Mouse (Mus musculus) CH12.LX (cell line): ENCODE results near the gene Lhx2. TPM values are rescaled to one million over a fixed set of nuclear protein-coding genes. Genes with fewer than 3 reads are reported as not detected.

Experiments used
- DNase-seq: peaks from one replicate; pipeline ENCODE4 v3.0.0-alpha.2; 2013; ENCODE audit errors: extremely low read depth
- H3K27ac ChIP-seq: 2 replicates; pipeline ENCODE4 v1.5.1; 2012; ENCODE audit warnings: low read depth, mild to moderate bottlenecking, control low read depth, moderate library complexity; ENCODE audit not compliant: insufficient read depth
- H3K27me3 ChIP-seq: replicated peaks from 2 replicates; pipeline ENCODE3; 2012; ENCODE audit warnings: inconsistent platforms
- H3K36me3 ChIP-seq, 2 experiments: replicated peaks in 1 of 2; 2 replicates each; pipeline versions ENCODE3 to v1.6.1; 2012; ENCODE audit warnings: inconsistent platforms in 1 of 2, low read length in 1 of 2, mild to moderate bottlenecking in 1 of 2, mixed read lengths in 1 of 2, moderate library complexity in 1 of 2; ENCODE audit not compliant: control insufficient read depth in 1 of 2, insufficient read depth in 1 of 2
- H3K4me1 ChIP-seq, 2 experiments: 2 replicates each; pipeline ENCODE4 v1.6.1; 2012; ENCODE audit warnings: inconsistent platforms in 1 of 2, moderate library complexity in 1 of 2; ENCODE audit not compliant: insufficient read depth in 2 of 2, control insufficient read depth in 1 of 2
- H3K4me2 ChIP-seq: 2 replicates; pipeline ENCODE4 v1.6.1; 2012; ENCODE audit warnings: low read depth, mild to moderate bottlenecking, control low read depth; ENCODE audit not compliant: poor library complexity, insufficient read depth, severe bottlenecking
- H3K4me3 ChIP-seq, 3 experiments: fragments of 150-350 bp in 1 of 3; sonication (generic) in 1 of 3; replicated peaks in 1 of 3; 2 replicates each; pipeline versions ENCODE3 to v1.5.1; 2011 to 2012; ENCODE audit warnings: low read depth in 2 of 3, low read length in 2 of 3, mild to moderate bottlenecking in 2 of 3, moderate library complexity in 2 of 3, control low read depth in 1 of 3, improper control_type of control experiment in 1 of 3, inconsistent platforms in 1 of 3, mixed read lengths in 1 of 3; ENCODE audit not compliant: poor library complexity in 1 of 3
- H3K79me2 ChIP-seq: replicated peaks from 2 replicates; pipeline ENCODE4 v1.6.1; 2012; ENCODE audit warnings: mild to moderate bottlenecking, moderate library complexity; ENCODE audit not compliant: control insufficient read depth, poor library complexity, insufficient read depth, severe bottlenecking; ENCODE audit errors: extremely low read depth
- H3K9ac ChIP-seq: 2 replicates; pipeline ENCODE4 v1.6.1; 2012; ENCODE audit warnings: low read depth, mild to moderate bottlenecking, control low read depth, moderate library complexity; ENCODE audit not compliant: insufficient read depth
- H3K9me3 ChIP-seq: replicated peaks from 2 replicates; pipeline ENCODE3; 2012; ENCODE audit warnings: low read length, inconsistent platforms, mixed read lengths
- CHD1 ChIP-seq: IDR thresholded peaks from 2 replicates; pipeline ENCODE4 v1.6.1; 2012; ENCODE audit warnings: low read depth, low read length, improper control_type of control experiment, inconsistent platforms
- CHD2 ChIP-seq: IDR thresholded peaks from 2 replicates; pipeline ENCODE4 v1.6.1; 2011; ENCODE audit warnings: low read length, improper control_type of control experiment
- CTCF ChIP-seq, 2 experiments: IDR thresholded peaks in 1 of 2; conservative IDR thresholded peaks in 1 of 2; 2 replicates each; pipeline ENCODE4 v1.5.1; 2011 to 2012; ENCODE audit warnings: low read depth in 2 of 2, low read length in 2 of 2, improper control_type of control experiment in 1 of 2, inconsistent platforms in 1 of 2, mild to moderate bottlenecking in 1 of 2, moderate library complexity in 1 of 2
- E2F4 ChIP-seq: IDR thresholded peaks from 2 replicates; pipeline ENCODE4 v1.6.1; 2011; ENCODE audit warnings: low read depth, low read length, improper control_type of control experiment; ENCODE audit not compliant: insufficient replicate concordance
- EP300 ChIP-seq: IDR thresholded peaks from 2 replicates; pipeline ENCODE4 v1.6.1; 2011; ENCODE audit warnings: low read length, improper control_type of control experiment
- ETS1 ChIP-seq: conservative IDR thresholded peaks from 2 replicates; pipeline ENCODE4 v1.6.1; 2012; ENCODE audit warnings: low read depth, mild to moderate bottlenecking, inconsistent platforms, low read length, improper control_type of control experiment, moderate library complexity
- GABPA ChIP-seq: IDR thresholded peaks from 2 replicates; pipeline ENCODE4 v1.6.1; 2012; ENCODE audit warnings: low read depth, low read length, improper control_type of control experiment, inconsistent platforms; ENCODE audit not compliant: insufficient replicate concordance
- HCFC1 ChIP-seq: IDR thresholded peaks from 2 replicates; pipeline ENCODE4 v1.6.1; 2012; ENCODE audit warnings: low read depth, mild to moderate bottlenecking, inconsistent platforms, low read length, improper control_type of control experiment
- IRF4 ChIP-seq: IDR thresholded peaks from 2 replicates; pipeline ENCODE4 v1.6.1; 2014; ENCODE audit warnings: low read depth, mild to moderate bottlenecking, inconsistent platforms, low read length, improper control_type of control experiment
- JUN ChIP-seq: IDR thresholded peaks from 2 replicates; pipeline ENCODE4 v1.6.1; 2011; ENCODE audit warnings: low read depth, mild to moderate bottlenecking, low read length, improper control_type of control experiment, moderate library complexity; ENCODE audit not compliant: insufficient read depth
- JUND ChIP-seq: conservative IDR thresholded peaks from 2 replicates; pipeline ENCODE4 v1.6.1; 2011; ENCODE audit warnings: low read depth, low read length, improper control_type of control experiment
- KAT2A ChIP-seq: IDR thresholded peaks from 2 replicates; pipeline ENCODE4 v1.6.1; 2012; ENCODE audit warnings: low read length, improper control_type of control experiment, inconsistent platforms; ENCODE audit not compliant: insufficient replicate concordance
- MAFK ChIP-seq: IDR thresholded peaks from 2 replicates; pipeline ENCODE4 v1.6.1; 2011; ENCODE audit warnings: low read length, improper control_type of control experiment; ENCODE audit not compliant: insufficient replicate concordance
- MAX ChIP-seq: IDR thresholded peaks from 2 replicates; pipeline ENCODE4 v1.6.1; 2011; ENCODE audit warnings: low read length, improper control_type of control experiment
- MAZ ChIP-seq: IDR thresholded peaks from 2 replicates; pipeline ENCODE4 v1.6.1; 2012; ENCODE audit warnings: low read depth, mild to moderate bottlenecking, inconsistent platforms, low read length, improper control_type of control experiment, moderate library complexity
- MEF2A ChIP-seq: IDR thresholded peaks from 2 replicates; pipeline ENCODE4 v1.6.1; 2014; ENCODE audit warnings: low read depth, mild to moderate bottlenecking, inconsistent platforms, low read length, improper control_type of control experiment, borderline replicate concordance
- MXI1 ChIP-seq: IDR thresholded peaks from 2 replicates; pipeline ENCODE4 v1.6.1; 2011; ENCODE audit warnings: mild to moderate bottlenecking, low read depth, low read length, improper control_type of control experiment
- NELFE ChIP-seq: IDR thresholded peaks from 2 replicates; pipeline ENCODE4 v1.6.1; 2011; ENCODE audit warnings: low read depth, low read length, improper control_type of control experiment
- NRF1 ChIP-seq: IDR thresholded peaks from 2 replicates; pipeline ENCODE4 v1.6.1; 2014; ENCODE audit warnings: low read depth, mild to moderate bottlenecking, inconsistent platforms, low read length, improper control_type of control experiment, moderate library complexity
- PAX5 ChIP-seq: IDR thresholded peaks from 2 replicates; pipeline ENCODE4 v1.6.1; 2012; ENCODE audit warnings: low read length, inconsistent platforms, mixed read lengths
- POLR2A ChIP-seq: IDR thresholded peaks from 2 replicates; pipeline ENCODE4 v1.6.1; 2011; ENCODE audit warnings: low read depth, mild to moderate bottlenecking, improper control_type of control experiment, low read length
- POLR2AphosphoS2 ChIP-seq: IDR thresholded peaks from 2 replicates; pipeline ENCODE4 v1.6.1; 2011; ENCODE audit warnings: low read depth, low read length, improper control_type of control experiment
- RCOR1 ChIP-seq: conservative IDR thresholded peaks from 2 replicates; pipeline ENCODE4 v1.6.1; 2012; ENCODE audit warnings: low read depth, mild to moderate bottlenecking, inconsistent platforms, low read length, improper control_type of control experiment
- SIN3A ChIP-seq: IDR thresholded peaks from 2 replicates; pipeline ENCODE4 v1.6.1; 2012; ENCODE audit warnings: low read length, improper control_type of control experiment, inconsistent platforms
- SMC3 ChIP-seq: IDR thresholded peaks from 2 replicates; pipeline ENCODE4 v1.6.1; 2011; ENCODE audit warnings: low read depth, low read length, improper control_type of control experiment
- TBP ChIP-seq: conservative IDR thresholded peaks from 2 replicates; pipeline ENCODE4 v1.6.1; 2011; ENCODE audit warnings: low read depth, low read length, improper control_type of control experiment
- USF1 ChIP-seq: IDR thresholded peaks from 2 replicates; pipeline ENCODE4 v1.6.1; 2014; ENCODE audit warnings: low read depth, mild to moderate bottlenecking, inconsistent platforms, low read length, improper control_type of control experiment
- USF2 ChIP-seq: conservative IDR thresholded peaks from 2 replicates; pipeline ENCODE4 v1.6.1; 2011; ENCODE audit warnings: low read depth, low read length, improper control_type of control experiment
- ZC3H11A ChIP-seq: IDR thresholded peaks from 2 replicates; pipeline ENCODE4 v1.6.1; 2012; ENCODE audit warnings: low read depth, mild to moderate bottlenecking, inconsistent platforms, low read length, improper control_type of control experiment
- ZKSCAN1 ChIP-seq: IDR thresholded peaks from 2 replicates; pipeline ENCODE4 v1.6.1; 2012; ENCODE audit warnings: low read depth, inconsistent platforms, low read length, improper control_type of control experiment, borderline replicate concordance
- ZMIZ1 ChIP-seq: IDR thresholded peaks from 2 replicates; pipeline ENCODE4 v1.6.1; 2012; ENCODE audit warnings: low read depth, mild to moderate bottlenecking, inconsistent platforms, low read length, improper control_type of control experiment
- ZNF384 ChIP-seq: IDR thresholded peaks from 2 replicates; pipeline ENCODE4 v1.6.1; 2012; ENCODE audit warnings: low read depth, low read length, improper control_type of control experiment, inconsistent platforms
- dilution Hi-C: fragments of 300-500 bp; cut with MboI; formaldehyde crosslinking; loops from 2 replicates; pipeline ENCODE4 v1.14.3; 2020; ENCODE audit warnings: low sequenced_read_pairs; ENCODE audit not compliant: extremely low pct_unique_long_range_greater_than_20kb, extremely low pct_ligation_motif_present
- in situ Hi-C: fragments of 300-500 bp; cut with MboI; formaldehyde crosslinking; loops from 3 replicates; pipeline ENCODE4 v1.14.3; 2019; ENCODE audit warnings: low sequenced_read_pairs, low pct_ligation_motif_present, low pct_unique_long_range_greater_than_20kb, mixed read lengths
- polyA plus RNA-seq: library from polyadenylated mRNA; unstranded; fragments of >175 nt; gene quantifications from 2 replicates; pipeline ENCODE4 v1.2.1, GENCODE M21; 2012; ENCODE audit warnings: low read depth; ENCODE audit not compliant: insufficient read length
- total RNA-seq, 2 experiments: library from RNA; depleted of rRNA; stranded (reverse); fragments of 300-350 nt in 1 of 2; fragments of >200 nt in 1 of 2; gene quantifications; 2 replicates each; pipeline ENCODE4 v1.2.3; 2012 to 2014

Gene Lhx2
- total and polyA plus RNA-seq, 3 experiments, result 0.24 to 0.47 (median 0.34) TPM

- H3K27me3 ChIP-seq, result peaks cover 6% of the 10 kb centered on the region
- dilution Hi-C loops, result no loop called here
These were observed 65.0 kb downstream of the Lhx2 start for GRCm38 (mm10) chr2:38404007-38404596.

DNA sequence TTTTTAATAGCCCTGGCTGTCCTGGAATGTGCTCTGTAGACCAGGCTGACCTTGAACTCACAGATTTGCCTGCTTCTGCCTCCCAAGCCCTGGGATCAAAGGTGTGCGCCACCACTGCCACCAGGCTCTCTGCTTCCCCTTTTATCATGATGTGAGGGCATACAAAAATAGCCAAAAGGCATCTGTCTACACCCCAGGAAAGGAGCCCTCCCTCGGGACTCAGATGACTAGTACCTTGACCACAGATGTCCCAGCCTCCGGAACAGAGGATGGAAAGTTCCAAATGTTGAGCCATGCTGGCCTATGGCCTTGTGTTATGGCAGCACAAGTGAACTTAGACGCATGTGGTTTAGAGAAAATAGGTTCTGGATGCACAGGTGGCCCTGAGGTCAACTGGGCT lies 66.3 kb downstream of the Lhx2 start:
- peaks cover 6% of the 10 kb centered on the region for H3K27me3 ChIP-seq
- H3K9me3 ChIP-seq, result no peaks in the 10 kb centered on the region
- dilution Hi-C loops, result no loop called here
- no peaks in the 10 kb centered on the region for H3K79me2 ChIP-seq
- in situ Hi-C loops, result no loop called here
- no peak overlapping the region for H3K4me2 ChIP-seq
- H3K4me1 ChIP-seq, result peaks cover 14 to 37% of the 10 kb centered on the region in 2 experiments
- no peak overlapping the region for H3K27ac ChIP-seq
- H3K36me3 ChIP-seq, result no peaks in the 10 kb centered on the region
- no peak overlapping the region for H3K9ac ChIP-seq
- no peak overlapping the region for H3K4me3 ChIP-seq
- DNase-seq, result peak; percentile 78
- TF ChIP-seq NRF1, result no peak
- no peak for TF ChIP-seq RCOR1
- 0 out of 2 replicates have a peak, but pooled peaks have one; percentile 21 for TF ChIP-seq JUND
- peak; percentile 69; the same call in 1 of the 2 replicates for TF ChIP-seq TBP
- TF ChIP-seq NELFE, result no peak
- TF ChIP-seq PAX5, result no peak
- TF ChIP-seq ZNF384, result no peak
- TF ChIP-seq IRF4, result 0 out of 2 replicates have a peak, but pooled peaks have one; percentile 19
- TF ChIP-seq MAFK, result 0 out of 2 replicates have a peak, but pooled peaks have one; percentile 3
- TF ChIP-seq USF1, result no peak
- TF ChIP-seq SIN3A, result no peak
- TF ChIP-seq POLR2AphosphoS2, result no peak
- peak; percentile 34; the same call in 1 of the 2 replicates for TF ChIP-seq MAX
- TF ChIP-seq HCFC1, result no peak
- TF ChIP-seq E2F4, result no peak
- no peak for TF ChIP-seq MAZ
- no peak for TF ChIP-seq CTCF (conservative IDR thresholded peaks at IDR 0.05 in 1 of 2, IDR thresholded peaks at IDR 0.05 in 1 of 2; ENCODE audit: low read depth in 2 of 2, low read length in 2 of 2)
- TF ChIP-seq ZC3H11A, result no peak
- TF ChIP-seq ZKSCAN1, result no peak
- no peak for TF ChIP-seq CHD2
- TF ChIP-seq MEF2A, result peak; percentile 54; the same call in 1 of the 2 replicates
- peak; percentile 56 for TF ChIP-seq ETS1
- TF ChIP-seq KAT2A, result no peak
- peak; percentile 75 for TF ChIP-seq EP300
- no peak for TF ChIP-seq MXI1
- no peak for TF ChIP-seq POLR2A
- TF ChIP-seq ZMIZ1, result no peak
- no peak for TF ChIP-seq USF2
- no peak for TF ChIP-seq JUN
- TF ChIP-seq GABPA, result no peak
- no peak for TF ChIP-seq SMC3

More at GRCm38 (mm10) chr2:38404007-38404596, 65.0 kb downstream of the Lhx2 start:
- Histone ChIP-seq H3K4me2 (no peak overlapping the region), H3K4me3 (no peak overlapping the region), H3K27ac (no peak overlapping the region), H3K36me3 (no peaks in the 10 kb centered on the region), H3K79me2 (no peaks in the 10 kb centered on the region), H3K9me3 (no peaks in the 10 kb centered on the region), H3K4me1 (peaks cover 3 to 24% of the 10 kb centered on the region in 2 experiments), H3K9ac (no peak overlapping the region)
- DNase-seq, result no peak
- in situ Hi-C loops, result no loop called here
- no peak for TF ChIP-seq CHD1
- TF ChIP-seq IRF4, result no peak
- no peak for TF ChIP-seq E2F4
- TF ChIP-seq RCOR1, result no peak
- no peak for TF ChIP-seq MAX
- no peak for TF ChIP-seq MAZ
- no peak for TF ChIP-seq ZKSCAN1
